Mouse (Mus musculus): ENCODE data around the gene Foxb1. TPM values are rescaled to one million over a fixed set of nuclear protein-coding genes. Genes with fewer than 3 reads are reported as not detected.
A peak's percentile ranks its signal among the peaks of the same experiment; 100 is the strongest.

Gene Foxb1
- total RNA-seq (2017), result not detected in 2 replicates

GRCm38 (mm10) chr9:69760371-69761301 is at the start of gene Foxb1:
Gene Foxb1 (minus strand): TSS chr9:69760940.
- ATAC-seq (replicated peaks in 1 of 2; ENCODE audit: insufficient read depth in 1 of 2, low FRiP score in 2 of 2, low TSS enrichment in 1 of 2, low read depth in 1 of 2, poor library complexity in 2 of 2, severe bottlenecking in 2 of 2), result no peak

DNA sequence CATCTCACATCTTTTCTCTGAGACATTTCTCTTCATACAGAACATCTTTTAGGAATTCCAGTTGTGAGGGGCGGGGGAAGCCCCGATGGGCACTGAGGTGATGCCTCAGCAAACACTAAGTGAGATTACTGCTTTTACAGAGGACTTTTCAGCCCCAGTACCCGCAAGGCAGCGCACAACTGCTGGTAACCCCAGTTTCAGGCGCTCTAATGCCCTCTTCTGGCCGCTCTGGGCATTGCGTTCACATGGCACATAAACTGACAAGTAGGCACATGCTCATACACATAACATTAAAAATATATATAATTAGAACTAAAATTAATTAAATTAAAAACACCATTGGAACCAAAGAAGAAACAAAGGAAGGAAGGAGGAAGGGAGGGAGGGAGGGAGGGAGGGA is 29.8 kb upstream of the Foxb1 start:
- no peak for ATAC-seq (replicated peaks in 1 of 2; ENCODE audit: insufficient read depth in 1 of 2, low FRiP score in 2 of 2, low TSS enrichment in 1 of 2, low read depth in 1 of 2, poor library complexity in 2 of 2, severe bottlenecking in 2 of 2)

DNA sequence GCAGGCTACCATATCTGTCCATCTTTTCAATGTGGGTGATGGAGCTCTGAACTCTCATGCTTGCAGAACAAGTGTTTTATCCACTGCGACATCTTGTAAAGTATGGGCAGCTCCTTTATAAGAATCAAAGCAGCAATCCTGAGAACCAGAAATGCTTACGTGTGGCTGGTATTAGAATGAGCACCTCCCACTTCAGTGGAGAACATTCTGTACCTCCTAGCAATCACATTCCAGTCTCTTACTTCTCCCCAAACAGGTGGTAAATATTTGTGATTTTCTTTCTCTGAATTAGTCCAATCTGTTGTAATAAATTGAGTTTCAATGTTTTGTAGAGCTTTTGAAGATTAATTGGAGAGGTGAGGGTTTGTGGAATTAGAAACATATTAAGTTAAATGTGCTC is 19.3 kb upstream of the Foxb1 start:
- no peak for ATAC-seq (replicated peaks in 1 of 2; ENCODE audit: insufficient read depth in 1 of 2, low FRiP score in 2 of 2, low TSS enrichment in 1 of 2, low read depth in 1 of 2, poor library complexity in 2 of 2, severe bottlenecking in 2 of 2)

DNA sequence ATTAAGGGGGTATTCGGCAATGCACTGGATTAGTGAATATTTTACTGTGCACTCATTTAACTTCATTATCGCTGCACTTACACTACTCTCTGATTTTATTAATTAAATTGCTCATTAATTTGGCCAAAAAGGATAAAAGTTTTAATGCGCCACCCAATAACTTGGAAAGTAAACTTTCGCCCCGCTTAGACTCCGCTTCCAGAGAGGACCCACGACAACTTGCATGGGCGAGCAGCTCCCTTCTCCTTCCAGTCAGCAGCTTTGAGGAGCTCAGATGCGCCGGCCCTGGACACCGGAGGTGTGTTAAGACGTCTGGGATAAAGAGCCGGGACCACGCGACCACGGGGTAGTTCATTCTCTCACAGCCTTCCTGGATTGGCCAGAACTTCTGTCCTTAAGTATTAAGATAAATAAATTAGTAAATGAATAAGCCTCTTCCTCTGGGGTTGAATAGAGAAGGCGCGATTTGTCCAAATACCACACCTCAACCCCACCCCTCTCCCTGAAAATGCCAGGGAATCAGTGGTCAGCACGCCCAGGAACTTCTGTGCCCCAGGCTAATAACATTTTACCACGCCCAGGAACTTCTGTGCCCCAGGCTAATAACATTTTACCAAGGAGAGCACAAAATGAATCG is 9.3 kb upstream of the Foxb1 start:
- 0 out of 4 replicates have a peak, but pooled peaks of 1 of the 2 experiments have one; percentile 42 for ATAC-seq (replicated peaks in 1 of 2; ENCODE audit: insufficient read depth in 1 of 2, low FRiP score in 2 of 2, low TSS enrichment in 1 of 2, low read depth in 1 of 2, poor library complexity in 2 of 2, severe bottlenecking in 2 of 2)

GRCm38 (mm10) chr9:69769091-69769948 is 8.6 kb upstream of the Foxb1 start:
- ATAC-seq (replicated peaks in 1 of 2; ENCODE audit: insufficient read depth in 1 of 2, low FRiP score in 2 of 2, low TSS enrichment in 1 of 2, low read depth in 1 of 2, poor library complexity in 2 of 2, severe bottlenecking in 2 of 2), result no peak

- no peak for ATAC-seq (replicated peaks in 1 of 2; ENCODE audit: insufficient read depth in 1 of 2, low FRiP score in 2 of 2, low TSS enrichment in 1 of 2, low read depth in 1 of 2, poor library complexity in 2 of 2, severe bottlenecking in 2 of 2)
Measured at GRCm38 (mm10) chr9:69768136-69768875, 7.6 kb upstream of the Foxb1 start.

DNA sequence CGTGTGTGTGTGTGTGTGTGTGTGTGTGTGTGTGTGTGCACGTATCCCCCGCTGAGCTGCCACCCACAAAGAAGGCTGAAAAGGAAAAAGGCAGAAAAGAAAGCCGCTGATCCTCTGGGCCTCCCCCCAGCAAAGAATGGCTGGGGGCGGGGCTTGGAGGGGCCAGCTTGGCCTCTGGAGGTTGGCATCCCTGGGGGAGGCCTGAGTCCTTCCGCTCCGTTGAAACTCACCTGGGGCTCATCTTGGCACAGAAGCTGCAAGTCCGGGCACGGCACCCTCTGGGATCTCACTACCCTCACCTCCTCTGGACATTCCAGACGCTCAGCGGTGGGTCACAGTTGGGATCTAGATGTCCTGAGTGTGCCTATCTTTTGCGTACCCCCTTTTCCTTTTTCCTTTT is 6.7 kb upstream of the Foxb1 start:
- no peak for ATAC-seq (replicated peaks in 1 of 2; ENCODE audit: insufficient read depth in 1 of 2, low FRiP score in 2 of 2, low TSS enrichment in 1 of 2, low read depth in 1 of 2, poor library complexity in 2 of 2, severe bottlenecking in 2 of 2)

- ATAC-seq (replicated peaks in 1 of 2; ENCODE audit: insufficient read depth in 1 of 2, low FRiP score in 2 of 2, low TSS enrichment in 1 of 2, low read depth in 1 of 2, poor library complexity in 2 of 2, severe bottlenecking in 2 of 2), result no peak
Measured at GRCm38 (mm10) chr9:69766936-69767335, 6.2 kb upstream of the Foxb1 start.

DNA sequence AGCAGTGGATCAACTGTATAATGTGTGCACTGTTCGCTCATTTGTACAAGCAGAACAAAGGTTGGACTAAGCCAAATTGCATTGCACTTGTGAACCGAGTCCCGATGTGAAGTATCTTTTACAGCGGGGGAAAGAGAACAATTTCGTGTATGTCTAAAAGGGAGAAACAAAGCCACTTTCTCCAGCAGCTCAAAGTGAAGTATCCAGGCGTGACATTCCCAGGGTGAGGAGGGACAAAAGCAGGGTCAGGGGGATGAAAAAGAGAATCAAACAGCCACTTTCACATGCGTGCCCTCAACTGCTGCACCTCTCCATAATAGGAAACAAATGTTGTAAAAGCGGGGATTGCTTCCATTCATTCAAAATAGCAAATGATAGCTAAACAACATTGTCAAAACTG is 5.6 kb upstream of the Foxb1 start:
- no peak for ATAC-seq (replicated peaks in 1 of 2; ENCODE audit: insufficient read depth in 1 of 2, low FRiP score in 2 of 2, low TSS enrichment in 1 of 2, low read depth in 1 of 2, poor library complexity in 2 of 2, severe bottlenecking in 2 of 2)

DNA sequence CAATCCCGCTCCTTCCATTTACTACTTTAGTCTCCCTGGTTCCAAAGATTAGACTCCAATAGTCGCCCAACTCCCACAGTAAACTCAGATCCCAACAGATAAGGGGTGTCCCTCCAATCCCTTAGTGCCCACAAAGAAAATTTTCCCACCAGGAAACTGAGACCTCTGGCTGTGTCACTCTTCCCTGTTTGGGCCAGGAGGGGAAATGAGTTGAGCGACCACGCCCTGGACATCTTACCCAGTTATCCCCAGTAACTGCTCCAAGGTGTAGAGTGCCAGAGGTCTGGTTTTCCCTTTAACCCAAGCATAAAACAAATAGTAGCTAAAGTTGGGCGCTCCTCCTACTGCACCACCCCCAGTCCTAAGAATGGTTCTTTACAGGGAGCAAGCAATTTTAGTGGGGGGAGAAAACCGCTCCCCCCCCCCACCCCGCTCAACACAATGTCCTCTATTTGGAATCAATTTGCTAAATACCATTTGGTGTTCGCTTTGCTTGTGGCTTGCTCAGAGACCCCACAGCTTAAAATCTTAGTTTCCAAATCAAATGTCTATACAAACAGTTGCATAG is 4.8 kb upstream of the Foxb1 start:
- no peak for ATAC-seq (replicated peaks in 1 of 2; ENCODE audit: insufficient read depth in 1 of 2, low FRiP score in 2 of 2, low TSS enrichment in 1 of 2, low read depth in 1 of 2, poor library complexity in 2 of 2, severe bottlenecking in 2 of 2)

DNA sequence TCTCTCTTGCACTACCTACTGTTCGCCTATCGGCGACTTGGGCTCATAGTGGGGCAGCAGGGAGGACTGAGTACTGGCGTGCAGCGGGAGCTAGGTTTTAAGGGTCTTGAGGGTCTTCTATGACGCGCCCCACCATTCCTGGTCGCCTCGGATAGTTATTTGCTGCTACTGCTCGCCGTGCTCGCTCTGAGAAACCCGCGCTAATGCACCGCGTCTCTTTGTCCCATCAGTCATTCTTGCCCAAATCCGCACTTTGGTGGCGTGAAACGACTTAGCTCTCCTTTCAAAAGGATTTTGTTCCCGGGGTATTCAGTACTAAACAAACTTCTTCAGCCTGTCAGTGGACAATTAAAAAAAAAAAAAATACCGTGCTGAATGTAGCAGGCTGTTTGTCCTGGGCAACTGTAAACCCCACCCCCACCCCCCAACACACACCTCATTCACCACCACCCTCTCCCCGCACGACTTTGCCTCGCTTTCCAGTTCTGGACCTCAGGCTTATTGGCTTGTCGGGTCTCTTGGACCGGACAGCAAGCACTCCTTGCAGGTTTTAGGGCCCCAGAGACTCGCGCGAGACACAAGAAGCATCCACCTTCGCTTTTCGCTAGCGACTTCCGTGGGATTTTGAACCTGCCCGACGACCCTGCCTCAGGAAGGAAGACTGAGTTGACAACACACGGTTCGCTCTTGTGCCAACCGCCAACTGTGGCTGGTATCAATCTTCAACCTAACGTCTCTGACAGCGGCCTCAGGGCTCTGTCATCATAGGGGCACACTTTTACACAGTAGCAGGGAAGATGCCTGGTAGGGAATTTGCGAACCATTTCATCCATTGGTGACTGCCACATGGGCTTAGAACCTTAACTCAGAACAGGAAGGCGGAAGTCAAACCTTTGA is 4.1 kb upstream of the Foxb1 start:
- ATAC-seq (replicated peaks in 1 of 2; ENCODE audit: insufficient read depth in 1 of 2, low FRiP score in 2 of 2, low TSS enrichment in 1 of 2, low read depth in 1 of 2, poor library complexity in 2 of 2, severe bottlenecking in 2 of 2), result no peak

DNA sequence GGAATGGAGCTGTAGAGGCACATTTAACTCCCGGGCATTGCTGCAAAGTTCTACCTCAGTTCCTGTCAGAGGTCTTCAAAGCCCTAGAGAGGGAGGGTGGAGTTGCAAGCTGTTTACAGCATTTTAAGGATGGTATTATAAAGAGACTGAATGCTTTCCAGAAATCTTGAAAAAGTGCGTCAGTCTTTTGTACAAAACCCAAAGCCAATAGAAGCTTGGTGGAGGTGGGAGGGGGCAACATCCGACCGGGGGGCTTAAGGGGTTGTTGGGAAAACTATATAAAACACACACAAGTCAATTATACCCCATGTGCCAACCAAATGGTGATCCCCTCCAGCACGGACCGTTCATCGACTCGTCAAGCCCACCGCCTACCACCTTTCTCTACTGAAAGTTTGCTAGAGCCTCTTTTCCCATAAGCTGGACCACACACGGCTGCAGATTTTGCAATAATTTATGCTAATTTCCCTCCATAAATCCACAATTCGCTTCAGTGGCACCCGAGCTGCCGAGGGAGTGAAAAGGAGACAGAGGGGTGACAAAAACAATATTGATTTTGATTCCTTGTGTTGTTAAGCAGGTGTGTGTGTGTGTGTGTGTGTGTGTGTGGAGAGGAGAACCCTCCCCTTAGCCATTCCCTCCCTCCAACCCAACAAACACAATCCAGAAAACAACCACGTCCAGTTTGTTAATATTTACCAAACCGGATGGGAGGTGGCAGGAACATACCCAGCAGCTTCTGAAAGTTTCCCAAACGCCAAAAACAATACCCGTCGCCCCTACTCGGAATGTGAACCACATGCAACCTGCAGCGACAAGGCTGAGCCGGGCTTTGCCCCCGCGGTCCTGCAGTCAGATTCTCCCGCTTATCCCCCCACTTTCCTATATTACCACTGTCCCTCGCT is 3.2 kb upstream of the Foxb1 start:
- ATAC-seq (replicated peaks in 1 of 2; ENCODE audit: insufficient read depth in 1 of 2, low FRiP score in 2 of 2, low TSS enrichment in 1 of 2, low read depth in 1 of 2, poor library complexity in 2 of 2, severe bottlenecking in 2 of 2), result no peak

GRCm38 (mm10) chr9:69762703-69763102 is 2.0 kb upstream of the Foxb1 start:
- ATAC-seq (replicated peaks in 1 of 2; ENCODE audit: insufficient read depth in 1 of 2, low FRiP score in 2 of 2, low TSS enrichment in 1 of 2, low read depth in 1 of 2, poor library complexity in 2 of 2, severe bottlenecking in 2 of 2), result no peak

- ATAC-seq (replicated peaks in 1 of 2; ENCODE audit: insufficient read depth in 1 of 2, low FRiP score in 2 of 2, low TSS enrichment in 1 of 2, low read depth in 1 of 2, poor library complexity in 2 of 2, severe bottlenecking in 2 of 2), result no peak
Measured at GRCm38 (mm10) chr9:69762221-69762620, 1.5 kb upstream of the Foxb1 start.

- no peak for ATAC-seq (replicated peaks in 1 of 2; ENCODE audit: insufficient read depth in 1 of 2, low FRiP score in 2 of 2, low TSS enrichment in 1 of 2, low read depth in 1 of 2, poor library complexity in 2 of 2, severe bottlenecking in 2 of 2)
Measured at GRCm38 (mm10) chr9:69761569-69761968, 829 bp upstream of the Foxb1 start.

Measured in hematopoietic stem cell, adult 5-6 weeks (primary cell).